Mouse (Mus musculus) neural tube, embryonic 10.5 days (tissue): ENCODE data around the gene 9130213A22Rik.
"Not testable (repeated sequence)": the region's sequence is repeated elsewhere in the genome, so short reads cannot be mapped to it uniquely, and the experiment has no call there.

Experiments
- DNase-seq: peaks from one replicate; pipeline ENCODE4 v3.0.0-alpha.2; 2017; ENCODE audit warnings: low spot score; ENCODE audit errors: extremely low spot score

The 9130213A22Rik gene

DNA sequence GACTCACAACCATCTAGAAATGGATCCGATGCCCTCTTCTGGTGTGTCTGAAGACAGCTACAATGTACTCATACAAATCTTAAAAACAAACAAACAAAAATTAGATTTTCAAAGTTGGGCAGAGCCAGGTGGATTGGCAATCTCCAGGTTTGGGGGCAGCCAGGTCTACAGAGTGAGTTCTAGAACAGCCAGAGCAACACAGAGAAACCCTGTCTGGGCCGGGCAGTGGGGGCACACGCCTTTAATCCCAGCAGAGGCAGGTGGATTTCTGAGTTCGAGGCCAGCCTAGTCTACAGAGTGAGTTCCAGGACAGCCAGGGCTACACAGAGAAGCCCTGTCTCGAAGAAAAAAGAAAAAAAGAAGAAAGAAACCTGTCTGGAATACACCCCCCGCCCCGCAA lies 28.5 kb downstream of the 9130213A22Rik start:
- DNase-seq: not testable (repeated sequence)

DNA sequence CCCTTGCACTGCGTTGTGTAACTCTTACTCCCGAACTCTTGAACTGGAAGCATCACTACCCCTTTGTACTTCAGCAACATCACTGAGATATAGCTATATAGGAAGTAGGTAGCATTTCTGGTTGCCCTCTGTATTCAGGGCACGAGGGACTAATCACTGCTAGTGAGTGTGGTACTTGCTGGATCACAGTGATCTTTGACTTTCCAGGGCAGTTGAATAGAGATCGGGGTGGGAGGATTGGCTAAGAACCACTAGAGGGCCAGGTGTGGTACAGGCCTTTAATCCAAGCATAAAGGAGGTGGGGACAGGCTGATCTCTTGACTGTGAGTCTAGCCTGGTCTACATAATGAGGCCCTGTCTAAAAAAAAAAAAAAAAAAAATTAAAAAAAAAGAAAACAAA lies 29.5 kb downstream of the 9130213A22Rik start:
- DNase-seq: no peak

DNA sequence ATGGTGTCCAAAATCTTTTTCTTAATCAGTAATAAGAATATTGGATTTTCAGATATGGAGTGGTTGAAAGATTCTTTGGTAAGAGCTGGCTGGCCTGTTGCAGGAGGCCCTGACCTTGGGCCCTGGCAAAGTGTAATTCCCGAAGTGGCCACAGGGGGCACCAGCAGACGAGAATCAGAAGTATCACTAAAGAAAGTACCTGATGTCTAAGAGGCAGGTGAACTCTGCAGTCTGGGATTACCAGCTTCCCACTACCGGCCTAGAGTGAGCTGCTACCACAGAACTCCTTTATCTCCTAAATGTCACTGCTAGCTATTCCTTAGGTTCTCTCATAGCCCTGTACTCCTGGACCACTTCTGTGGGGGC lies 30.0 kb downstream of the 9130213A22Rik start:
- peak; percentile 88 for DNase-seq

DNA sequence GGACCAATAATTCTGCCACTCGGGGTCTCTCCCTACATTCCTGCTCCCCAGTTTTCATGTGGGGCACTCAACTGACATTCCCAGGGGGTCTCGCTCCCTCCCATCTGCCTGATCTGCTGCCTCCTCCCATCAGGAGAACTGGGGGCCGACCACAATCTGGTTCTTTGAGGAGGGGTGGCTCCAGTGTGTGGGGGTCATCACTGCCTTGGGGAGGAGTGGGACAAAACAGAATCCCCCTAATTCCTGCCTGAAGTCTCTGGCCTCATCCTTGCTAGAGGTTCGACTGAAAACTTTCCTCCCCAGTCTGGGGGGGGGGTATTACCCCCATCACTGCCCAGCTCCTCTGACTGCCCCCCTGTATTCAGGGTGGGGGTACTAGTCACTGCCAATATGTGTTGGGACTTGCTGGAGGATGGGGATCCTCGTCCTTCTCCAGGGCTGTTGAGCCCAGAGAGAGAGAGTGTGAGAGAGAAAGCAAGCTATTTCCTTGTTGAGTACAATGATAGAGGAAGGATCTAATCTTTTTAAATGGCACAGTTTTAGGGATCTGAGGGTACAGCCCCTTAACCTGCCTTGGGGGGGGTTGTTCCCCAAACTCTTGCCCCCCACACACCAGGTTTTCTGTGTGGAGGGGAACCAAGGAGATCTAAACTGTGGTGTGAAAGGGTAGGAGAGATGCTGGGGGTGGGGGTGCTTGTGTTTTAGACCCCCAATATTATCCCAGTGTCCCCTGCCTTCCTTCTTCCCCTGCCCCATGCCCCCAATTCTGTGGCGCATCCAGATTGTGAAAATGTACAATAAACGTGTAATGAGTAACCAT lies 30.6 kb downstream of the 9130213A22Rik start:
- DNase-seq: no peak

DNA sequence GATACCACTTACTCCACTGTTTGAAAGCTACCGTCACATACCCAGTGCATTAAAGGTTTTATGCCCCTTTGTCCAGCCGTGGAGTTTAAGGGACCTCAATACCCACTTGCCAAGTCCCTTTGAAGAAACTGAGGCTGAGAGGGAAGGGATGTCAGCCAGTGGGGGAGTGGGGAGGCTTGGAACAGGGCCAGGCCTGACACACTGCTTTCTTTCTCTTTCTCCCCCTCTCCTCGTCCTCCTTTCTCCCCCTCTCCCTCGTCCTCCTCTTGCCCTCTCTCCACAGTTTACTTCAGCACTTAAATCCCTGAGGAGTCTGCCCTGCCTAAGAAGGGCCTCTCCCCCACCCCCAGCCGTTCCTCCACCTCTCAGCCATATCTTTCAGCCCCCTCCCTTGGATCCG lies 32.0 kb downstream of the 9130213A22Rik start:
- DNase-seq: no peak

DNA sequence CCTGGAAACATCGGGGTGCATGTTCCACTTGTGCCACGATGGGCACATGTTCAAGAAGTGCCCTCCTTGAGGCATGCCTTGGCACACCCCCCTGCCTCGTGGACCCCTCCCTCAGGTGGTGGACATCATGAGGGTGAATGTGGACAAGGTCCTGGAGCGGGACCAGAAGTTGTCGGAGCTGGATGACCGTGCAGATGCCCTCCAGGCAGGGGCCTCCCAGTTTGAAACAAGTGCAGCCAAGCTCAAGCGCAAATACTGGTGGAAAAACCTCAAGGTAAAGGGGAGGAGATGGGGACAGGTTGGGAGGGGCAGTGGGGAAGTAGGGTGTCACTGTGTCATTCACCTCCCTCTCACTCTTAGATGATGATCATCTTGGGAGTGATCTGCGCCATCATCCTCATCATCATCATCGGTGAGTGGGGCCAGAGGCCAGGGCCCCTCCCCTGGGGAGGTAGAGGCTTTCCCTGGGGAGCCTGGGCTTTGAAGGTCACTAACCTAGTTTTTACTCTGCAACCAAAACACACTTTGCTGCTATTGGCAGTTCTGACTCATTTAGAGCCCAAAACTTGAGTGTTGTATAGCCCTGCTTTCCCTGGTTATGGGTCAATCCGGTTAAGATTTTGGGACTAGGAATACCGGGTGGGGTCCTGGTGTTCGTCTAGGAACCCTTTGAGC lies 32.6 kb downstream of the 9130213A22Rik start:
- DNase-seq: no peak

DNA sequence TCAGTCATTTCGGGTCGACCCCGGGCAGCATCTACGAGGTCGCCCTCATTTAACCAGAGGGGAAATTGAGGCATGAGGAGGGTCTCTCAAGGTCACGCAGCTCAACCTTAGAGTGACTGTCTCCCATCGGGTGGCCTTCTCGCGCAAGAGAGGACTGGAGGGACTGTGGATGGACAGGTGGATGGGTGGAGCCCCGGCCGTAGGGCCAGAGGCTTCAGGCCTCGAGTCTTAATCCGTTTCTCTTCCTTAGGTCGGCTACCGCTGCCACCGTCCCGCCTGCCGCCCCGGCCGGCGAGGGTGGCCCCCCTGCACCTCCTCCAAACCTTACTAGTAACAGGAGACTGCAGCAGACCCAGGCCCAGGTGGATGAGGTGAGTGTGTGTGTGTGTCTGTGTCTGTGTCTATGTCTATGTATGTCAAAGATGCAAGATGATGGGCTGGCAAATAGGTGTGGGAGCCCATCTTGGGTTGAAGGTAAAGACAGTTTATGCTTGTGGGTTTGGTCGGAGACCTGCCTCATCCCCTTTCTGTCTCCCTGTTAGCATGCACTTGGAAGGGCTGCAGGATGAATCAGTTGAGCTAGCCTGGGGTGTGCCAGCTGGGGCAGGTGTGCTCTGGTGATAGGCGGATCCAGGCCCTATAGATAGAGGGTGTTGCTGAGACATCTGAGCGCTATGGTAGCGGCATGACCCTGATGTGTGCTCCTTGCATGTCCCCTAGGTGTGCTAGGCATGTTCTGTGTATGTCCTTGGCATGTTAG lies 33.4 kb downstream of the 9130213A22Rik start:
- no peak for DNase-seq

DNA sequence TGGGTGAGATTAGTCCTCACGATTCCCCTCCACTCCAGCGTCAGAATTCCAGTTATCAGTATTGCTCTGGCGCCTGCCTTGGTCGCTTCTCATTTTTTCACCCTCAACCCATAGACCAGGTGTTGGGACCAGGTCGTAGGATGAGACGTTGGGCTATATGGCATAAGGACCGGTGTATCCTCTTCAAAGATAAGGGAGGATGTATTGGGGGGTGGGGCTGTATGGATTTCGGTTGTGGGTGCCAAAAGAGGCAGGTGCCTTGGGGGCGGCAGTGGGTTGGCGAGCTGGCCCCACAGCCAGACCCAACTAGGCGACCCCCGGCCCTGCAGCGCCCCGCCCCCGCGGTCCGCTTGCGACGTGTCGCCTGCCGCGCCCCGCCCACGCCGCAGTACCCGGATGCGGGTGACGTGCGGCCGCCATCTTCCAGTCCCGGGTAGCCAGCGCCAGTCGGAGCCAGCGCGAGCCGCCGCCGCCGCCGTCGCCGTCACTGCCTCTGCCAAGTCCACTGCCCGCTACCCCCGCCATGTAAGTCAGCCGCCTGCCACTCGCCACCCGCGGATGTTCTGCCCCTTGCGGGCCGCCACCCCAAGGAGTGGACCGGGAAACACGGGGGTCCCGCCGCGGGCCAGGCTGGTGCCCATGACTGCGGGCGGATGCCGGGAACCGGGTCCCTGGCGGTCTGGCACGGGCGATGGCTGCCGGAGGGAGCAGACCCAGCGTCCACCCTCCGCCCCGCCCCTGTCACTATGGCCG lies 34.1 kb downstream of the 9130213A22Rik start, which contains the start of gene Vamp2:
TSS of gene Vamp2 (plus strand) at position 388 of the 753 bp plus-strand sequence.
- peak; percentile 94 for DNase-seq

DNA sequence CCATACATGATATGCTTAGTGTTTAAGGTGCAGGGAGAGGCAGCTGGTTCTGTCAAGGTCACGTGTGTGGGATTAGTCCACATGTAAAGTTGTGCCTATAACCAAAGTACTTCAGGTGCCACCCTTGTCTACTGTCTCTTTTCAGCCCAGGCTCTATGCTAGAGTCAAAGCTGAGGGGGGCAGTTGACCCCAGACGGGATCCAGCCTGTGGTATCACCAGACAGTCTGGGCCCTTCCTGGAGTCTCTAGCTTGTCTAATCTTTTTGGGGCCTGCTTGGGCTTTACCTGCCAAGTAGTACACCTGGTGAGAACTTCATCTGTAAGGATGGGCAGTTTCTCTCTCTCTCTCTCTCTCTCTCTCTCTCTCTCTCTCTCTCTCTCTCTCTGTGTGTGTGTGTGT lies 34.8 kb downstream of the 9130213A22Rik start:
- no peak for DNase-seq

DNA sequence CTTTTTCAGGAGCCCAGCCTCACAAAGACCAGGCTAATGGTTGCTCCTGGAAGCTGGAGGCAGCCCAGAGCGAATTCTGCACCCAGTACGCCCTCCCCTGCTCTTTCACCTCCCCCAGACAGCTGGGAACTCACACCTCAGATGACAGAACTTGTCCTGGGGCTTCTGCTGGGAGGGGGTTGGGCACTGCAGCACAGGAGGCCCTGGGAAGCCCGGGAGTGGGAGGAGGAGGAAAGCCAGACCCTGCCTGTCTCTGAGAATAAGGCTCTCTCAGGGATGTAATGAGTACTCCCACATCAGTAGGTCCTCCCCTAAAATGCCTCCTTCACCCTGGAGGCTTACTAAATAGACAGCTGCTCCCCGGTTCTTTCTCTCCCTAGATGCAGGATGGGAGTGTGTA lies 35.3 kb downstream of the 9130213A22Rik start:
- no peak for DNase-seq

DNA sequence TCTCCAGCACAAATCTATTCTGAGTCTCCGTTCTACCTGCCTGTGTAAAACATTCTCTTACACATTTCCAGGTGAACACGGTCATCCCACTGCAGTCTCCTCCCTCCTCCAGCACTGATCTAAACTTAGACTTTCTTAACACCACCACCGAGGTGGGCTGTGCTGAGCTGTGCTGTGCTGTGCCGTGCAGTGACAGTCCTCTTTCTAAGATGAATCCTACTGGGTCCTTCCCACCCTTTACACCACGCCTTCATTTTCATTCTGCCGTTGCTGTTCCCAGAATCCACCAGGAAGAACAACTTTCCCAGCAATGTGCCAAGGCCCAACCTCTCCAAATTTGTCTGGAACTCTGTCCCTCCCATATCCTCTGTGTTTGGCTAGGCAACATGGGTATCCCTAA lies 36.0 kb downstream of the 9130213A22Rik start:
- DNase-seq: no peak

DNA sequence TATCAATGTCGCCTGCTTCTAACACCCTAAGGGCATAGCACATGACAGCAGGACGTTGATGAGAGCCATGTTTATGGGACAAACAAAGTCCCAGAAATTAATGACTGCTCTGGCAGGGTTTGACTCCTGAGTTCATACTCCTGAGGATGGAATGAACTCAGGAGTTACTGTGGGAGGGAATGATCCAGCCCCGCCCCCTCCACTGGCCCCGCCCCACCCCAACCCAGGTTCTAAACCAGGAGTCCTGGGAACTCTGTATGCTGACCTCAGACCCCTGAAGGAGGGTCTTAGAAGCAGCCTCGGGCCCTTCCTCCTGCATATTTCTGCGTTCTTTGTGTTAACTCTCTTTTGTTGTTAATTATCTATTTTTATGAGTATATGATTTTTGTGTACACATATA lies 36.8 kb downstream of the 9130213A22Rik start:
- DNase-seq: no peak

DNA sequence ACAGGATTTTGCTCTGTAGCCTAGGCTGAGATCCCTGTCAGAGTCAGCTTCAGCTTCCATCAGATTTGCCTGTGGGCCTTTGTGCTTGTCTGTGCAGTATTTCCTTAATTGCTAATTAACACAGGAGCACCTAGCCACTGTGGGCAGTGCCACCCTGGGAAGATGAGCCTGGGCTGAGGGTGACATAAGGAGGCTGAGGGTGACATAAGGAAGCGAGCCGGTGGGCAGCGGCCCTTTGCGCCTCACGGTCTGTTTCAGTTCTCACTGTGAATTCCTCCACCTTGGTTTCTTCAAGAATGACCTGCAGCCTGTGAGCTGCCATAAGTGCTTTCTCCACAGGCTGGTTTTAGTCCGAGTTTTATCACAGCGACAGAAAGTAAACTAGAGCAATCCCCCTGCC lies 40.8 kb downstream of the 9130213A22Rik start:
- no peak for DNase-seq

DNA sequence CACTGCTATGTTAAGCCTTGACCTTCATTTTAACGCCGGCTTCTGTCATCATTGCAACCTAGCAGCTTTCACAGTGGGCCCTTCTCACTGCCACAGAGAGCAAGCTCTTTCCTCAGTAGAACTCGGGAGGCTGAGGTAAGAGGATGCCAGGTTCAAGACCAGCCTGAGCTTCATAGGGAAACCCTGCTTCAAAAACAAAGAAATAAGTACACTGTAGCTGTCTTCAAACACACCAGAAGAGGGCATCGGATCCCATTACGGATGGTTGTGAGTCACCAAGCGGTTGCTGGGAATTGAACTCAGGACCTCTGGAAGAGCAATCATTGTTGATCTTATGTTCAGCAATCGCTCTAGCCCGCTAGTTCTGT lies 41.5 kb downstream of the 9130213A22Rik start:
- no peak for DNase-seq

DNA sequence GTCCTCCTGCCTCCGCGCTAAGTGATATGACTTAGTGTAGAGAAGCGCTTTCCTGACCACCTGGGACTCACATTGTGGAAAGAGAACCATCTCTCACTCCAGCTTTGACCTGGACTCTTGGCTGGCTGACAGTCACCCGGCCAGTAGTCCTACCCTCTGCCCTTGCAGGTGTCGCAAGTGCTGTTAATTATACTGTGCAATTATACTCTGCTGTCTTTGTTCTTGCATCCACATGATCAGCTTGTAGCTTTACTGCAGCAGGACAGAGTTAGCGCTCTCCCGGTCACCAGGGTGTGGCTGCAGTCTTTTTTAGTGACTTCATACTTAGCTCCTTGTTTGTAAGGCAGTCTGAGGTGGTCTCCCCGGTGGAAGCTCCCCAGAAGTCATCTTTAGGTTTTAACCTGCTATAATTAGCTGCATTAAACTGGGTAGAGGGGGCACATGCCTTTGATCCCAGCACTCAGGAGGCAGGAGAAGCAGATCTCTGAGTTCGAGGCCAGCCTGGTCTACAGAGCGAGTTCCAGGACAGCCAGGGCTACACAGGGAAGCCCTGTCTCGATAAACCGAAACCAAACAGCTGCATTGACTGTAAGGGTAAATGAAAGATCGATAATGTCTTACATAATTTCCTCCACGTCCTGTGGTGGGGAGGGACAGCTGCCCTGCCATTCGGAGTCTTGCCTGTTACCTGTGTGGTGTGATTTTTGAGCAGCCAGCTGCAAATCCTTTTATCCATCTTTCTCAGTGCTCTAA lies 42.1 kb downstream of the 9130213A22Rik start:
- DNase-seq: no peak

DNA sequence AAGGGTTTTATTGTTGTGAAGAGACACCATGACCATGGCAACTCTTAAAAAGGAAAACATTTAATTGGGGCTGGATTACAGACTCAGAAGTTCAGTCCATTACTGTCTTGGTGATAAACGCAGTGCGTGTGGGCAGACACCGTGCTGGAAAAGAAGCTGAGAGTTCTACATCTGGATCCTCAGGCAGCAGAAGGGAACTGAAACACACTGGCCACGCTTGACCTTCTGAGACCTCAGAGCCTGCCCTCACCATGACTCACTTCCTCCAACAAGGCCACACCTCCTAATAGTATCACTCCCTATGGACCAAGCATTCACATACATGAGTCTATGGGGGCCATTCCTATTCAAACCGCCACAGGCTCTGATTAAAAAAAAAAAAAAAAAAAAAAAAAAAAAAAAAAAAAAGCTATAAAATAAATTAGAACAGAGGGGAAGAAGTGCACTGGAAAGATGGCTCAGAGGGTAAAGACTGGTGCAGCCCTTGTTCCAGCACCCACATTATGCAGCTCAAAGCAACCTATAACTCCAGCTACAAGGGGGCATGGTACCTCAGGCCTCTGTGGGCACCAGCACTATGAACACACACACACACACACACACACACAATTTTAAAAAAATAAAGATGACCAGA lies 43.5 kb downstream of the 9130213A22Rik start:
- no peak for DNase-seq

DNA sequence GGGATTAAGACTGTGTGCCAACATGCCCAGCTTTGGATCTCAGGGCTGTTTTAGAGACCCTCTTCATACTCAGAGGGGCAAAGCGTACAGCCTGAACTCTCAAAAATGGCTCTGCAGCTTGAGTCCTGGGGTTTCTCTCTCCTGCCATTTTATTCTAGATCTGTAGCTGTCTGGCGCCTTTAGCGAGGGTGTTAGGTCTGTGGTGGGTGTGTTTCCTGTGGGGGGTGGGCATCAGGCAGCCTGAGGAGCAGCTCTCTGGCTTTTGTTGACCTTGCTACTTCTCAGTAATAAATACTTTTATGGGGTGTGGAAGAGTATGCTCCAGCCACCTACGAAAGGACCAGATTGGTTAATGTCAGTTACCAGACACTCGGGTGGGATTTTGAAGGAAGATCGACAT lies 44.3 kb downstream of the 9130213A22Rik start:
- no peak for DNase-seq

DNA sequence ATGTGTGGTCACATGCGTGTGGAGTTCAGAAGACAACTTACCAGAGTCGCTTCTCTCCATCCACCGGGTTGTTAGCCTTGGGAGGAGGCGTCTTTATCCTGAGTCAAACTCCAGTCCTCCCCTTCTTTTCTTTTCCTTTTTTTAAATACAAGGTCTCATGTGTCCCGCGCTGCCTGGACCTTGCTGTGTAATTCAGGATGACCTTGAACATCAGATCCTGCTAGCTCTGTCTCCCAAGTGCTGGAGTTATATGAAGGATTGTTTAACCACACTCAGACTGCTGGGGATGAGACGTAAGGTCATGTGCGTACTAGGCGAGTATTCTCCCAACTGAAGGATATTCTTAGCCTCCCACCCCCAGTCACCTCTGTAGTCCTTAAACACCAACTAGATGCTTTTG lies 45.1 kb downstream of the 9130213A22Rik start:
- DNase-seq: no peak

DNA sequence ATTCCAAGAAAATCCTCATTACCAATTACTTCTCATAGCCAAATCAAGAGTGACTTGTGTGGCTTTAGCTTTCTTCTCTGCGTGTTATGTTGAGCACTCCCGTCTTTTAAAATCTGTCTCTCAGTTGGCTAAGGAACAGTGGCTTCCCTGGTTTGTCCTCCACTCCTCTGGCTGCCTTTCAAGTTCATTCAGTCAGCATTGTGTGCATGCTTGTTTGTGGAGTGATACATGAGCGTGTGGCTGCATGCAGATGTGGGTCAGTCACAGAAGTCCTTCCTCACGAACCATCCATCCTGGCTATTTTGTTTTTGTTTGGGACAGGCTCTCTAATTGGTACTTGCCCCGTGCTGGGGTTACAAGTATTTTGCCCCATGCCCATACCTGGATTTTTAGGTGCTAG lies 45.8 kb downstream of the 9130213A22Rik start:
- DNase-seq: no peak

DNA sequence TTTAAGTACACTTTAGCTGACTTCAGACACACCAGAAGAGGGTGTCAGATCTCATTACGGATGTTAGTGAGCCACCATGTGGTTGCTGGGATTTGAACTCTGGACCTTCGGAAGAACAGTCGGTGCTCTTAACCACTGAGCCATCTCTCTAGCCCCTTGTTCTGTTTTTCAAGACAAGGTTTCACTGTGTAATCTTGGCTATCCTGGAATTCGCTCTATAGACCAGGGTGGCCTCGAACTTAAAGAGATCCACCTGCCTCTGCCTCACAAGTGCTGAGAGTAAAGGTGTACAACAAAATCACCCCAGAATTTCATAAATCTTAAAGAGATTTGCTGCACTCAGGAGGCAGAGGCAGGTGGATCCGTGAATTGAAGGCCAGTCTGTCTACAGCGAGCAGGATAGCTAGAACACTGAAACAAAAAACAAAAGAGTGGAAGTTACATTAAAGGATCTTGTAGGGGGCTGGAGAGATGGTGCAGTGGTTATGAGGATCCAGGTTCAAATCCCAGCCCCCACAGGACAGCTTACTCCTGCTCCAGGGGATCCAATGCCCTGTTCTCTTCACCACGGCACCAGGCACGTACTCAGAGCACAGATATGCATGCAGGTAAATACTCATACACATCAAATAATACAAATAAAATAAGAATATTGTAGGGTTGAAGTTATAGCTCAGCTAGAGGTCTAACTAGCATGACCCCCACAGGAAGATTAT lies 46.5 kb downstream of the 9130213A22Rik start:
- DNase-seq: no peak
